Mouse (Mus musculus) adrenal gland, postnatal 10 days (tissue): ENCODE measurements around the gene Alg5. TPM values are rescaled to one million over a fixed set of nuclear protein-coding genes. Genes with fewer than 3 reads are reported as not detected.
"Not testable (repeated sequence)": the region's sequence is repeated elsewhere in the genome, so short reads cannot be mapped to it uniquely, and the experiment has no call there.

Experiments
- DNase-seq: peaks from one replicate; pipeline ENCODE4 v3.0.0; 2021; ENCODE audit warnings: mixed read lengths
- total RNA-seq, 2 experiments: library from RNA; stranded (reverse); gene quantifications; 2 replicates each; pipeline ENCODE4 v1.2.3; 2021

The Alg5 gene
- total RNA-seq, 2 experiments from 2014 or later: 35.2 TPM

DNA sequence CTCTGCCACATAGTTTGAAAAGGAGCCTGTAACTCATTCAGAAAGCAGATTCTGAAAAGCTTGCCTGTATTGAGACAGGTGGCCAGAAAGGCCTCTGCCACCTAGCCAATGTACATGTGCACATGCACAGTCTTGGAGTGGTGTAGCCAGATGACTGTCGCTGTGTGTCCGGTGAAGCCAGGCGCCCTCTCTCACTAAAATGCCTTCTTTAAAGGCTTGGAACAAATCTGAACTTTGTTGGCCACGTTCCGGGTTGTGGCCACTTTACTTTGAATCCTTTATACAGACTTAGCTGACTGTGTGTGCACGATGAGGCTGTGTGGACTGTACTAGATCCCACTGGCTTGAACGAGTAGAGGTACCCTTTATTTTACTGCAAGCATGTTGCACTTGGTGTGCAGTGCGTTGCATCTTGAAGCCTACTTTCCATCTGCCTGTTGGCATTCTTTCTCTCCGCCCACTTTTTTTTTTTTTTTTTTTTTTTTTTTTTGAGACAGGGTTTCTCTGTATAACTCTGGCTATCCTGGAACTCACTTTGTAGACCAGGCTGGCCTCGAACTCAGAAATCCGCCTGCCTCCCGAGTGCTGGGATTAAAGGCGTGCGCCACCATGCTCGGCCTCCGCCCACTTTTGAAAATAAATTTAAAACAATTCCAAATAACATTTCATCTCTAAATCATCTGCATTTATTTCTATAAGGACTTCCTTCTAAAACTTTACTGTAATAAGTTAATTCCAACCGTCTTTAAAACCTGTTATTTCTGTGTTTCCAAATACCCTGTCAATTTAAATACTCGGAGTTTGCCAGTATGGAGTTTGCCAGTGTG is 975 bp downstream of the Alg5 start:
- DNase-seq: peak; percentile 33

DNA sequence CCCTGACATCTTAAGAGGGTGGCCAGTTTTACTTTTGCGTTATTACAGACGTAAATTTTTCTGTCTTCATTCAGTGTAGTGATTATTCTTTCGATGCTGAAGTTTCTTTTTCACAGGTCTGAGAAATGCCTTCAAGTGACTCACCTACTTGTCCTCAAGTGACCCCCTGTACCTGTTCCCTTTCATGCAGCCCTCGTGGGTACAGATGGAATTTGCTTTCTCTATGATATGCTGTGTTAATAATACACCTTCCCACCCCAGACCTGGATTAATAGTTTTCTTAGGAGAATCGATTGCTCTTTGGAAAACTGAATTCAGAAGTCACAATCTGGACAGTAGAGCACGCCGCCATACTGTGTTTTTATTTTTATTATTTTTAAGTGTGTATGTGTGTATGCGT is 2.0 kb downstream of the Alg5 start:
- no peak for DNase-seq

DNA sequence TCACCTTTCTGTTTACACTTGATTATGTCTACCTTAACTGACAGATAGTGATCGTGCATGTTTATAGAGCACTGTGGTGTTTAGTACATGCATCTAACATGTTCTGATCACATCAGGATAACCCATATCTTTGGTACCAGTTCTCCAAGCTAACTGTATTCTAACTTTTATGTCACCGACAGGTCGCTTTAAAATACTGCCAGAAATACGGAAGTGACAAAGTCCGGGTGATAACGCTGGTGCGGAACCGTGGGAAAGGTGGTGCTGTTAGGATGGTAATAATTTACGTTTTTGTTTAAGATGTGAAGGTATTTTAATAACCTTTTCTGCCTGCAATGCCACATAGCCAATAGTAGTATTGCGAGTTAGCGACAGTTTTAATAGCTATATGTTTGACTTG is 6.6 kb downstream of the Alg5 start:
- DNase-seq: no peak

DNA sequence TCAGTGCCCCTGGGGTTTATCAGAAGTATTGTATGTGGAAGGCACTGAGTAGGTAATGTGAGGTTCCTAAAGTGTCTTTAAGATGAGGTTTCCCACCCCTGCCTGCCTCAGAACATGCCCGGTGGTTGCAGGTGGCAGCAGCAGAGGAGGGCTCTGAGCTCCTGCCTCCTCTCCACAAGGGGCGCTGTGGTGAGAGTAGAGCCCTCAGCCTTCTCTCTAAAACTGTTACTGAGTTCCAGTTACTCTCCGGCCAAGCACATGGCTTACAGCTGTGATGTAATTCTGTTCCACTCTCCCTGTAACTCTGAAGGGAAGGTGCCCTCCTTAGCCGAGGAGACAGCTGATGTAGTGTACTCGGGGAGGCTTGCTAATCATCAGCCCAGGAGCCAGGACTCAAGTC is 10.5 kb downstream of the Alg5 start:
- DNase-seq: peak; percentile 49

DNA sequence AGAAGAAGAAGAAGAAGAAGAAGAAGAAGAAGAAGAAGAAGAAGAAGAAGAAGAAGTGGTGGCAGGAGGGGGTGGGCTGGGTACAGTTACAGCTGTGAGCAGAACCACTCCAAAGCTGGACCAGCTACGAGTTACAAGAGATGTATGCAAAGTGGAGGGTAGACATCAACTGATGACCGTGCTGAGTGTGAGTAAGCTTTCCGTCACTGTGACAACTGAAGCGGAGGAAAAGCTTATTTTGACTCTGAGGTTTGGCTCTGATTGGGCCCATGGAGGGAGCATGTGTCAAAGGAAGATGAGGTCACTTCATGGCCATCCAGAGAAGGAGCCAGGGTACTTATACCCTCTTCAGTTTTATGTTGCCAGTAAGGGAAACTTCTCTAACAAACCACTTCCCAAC is 18.1 kb downstream of the Alg5 start:
- no peak for DNase-seq

DNA sequence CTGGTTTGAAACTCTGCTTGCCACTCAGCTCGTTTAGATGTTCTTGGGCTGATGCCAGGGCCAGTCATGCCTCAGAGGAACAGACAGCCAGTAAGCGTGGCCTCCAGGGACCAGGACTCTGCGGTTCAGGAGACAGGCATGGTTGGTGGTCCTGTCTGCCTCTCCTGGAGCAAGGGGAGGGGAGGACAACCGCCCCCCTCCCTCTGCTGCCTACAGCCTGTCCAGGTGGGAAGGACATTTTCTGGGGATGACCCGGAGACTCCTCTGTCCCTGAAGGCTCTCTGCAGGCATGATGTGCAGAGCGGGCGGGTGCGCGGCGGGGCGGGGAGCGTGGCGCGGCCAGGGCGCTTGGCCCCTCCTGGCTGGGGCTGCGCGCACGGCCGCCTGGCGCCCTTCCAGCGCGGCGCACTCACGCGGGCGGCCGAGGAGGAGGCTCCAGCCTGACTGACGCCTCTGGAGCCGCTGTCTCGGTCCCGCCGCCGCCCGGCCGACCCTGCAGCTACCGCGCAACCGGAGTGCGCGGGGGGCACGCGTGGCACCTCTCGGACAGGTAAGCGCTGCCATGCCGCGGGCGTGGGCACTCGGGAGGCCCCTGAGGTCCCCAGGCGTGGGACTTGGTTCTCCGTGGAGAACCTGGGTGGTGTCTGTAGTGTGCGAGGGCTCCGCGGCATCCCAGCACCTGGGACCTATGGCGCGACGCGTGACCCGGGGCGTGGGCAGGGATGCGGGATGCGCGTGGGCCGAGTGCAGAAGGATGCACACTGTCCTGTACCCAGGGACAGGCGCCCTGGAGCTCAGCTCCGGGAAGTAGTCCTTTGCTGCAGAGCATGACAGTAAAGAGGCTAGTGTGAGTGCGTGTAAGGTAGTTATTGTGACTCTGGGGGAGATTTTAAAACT is 20.1 kb downstream of the Alg5 start, which contains the start of gene Smad9:
Gene Smad9, plus strand, starts transcription at position 438 of the 897 bp plus-strand sequence.
- peak; percentile 87 for DNase-seq

DNA sequence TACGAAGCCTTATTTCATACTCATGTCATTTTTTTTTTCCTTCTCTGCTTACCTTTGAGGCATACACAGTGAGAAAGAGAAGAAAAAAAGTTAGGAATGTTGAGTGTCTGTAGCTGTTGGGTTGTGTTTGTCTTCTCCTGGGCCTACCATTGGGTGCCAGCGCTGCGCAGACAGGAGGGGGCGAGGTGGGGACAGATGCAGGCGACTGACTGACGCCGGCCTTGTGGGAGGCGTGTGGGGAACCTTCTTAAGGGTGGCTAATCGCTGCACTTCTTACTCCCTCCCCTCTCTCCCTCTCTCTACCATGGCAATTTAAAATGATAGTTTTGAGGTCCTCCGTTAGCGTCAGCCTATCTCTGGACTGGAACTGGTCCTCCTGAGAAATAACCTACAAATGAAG is 20.7 kb downstream of the Alg5 start:
- DNase-seq: peak; percentile 50

DNA sequence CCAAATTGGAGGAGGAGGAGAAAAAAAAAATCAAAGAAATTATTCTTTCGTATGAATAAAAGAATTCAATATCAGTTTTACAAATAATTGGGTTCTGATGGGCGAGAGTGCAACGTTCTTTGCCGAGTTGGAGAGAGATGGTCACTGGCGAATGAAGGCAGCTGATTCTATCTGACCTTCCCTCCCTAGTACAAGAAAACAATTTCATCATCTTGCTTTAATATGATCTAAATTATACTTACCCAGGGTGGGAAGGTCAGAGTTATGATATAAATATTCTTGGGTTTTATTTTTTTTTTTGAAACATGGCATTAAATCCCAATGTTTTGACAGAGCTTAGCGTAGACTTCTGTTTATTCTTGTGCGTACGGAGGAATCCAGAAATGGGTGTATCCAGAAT is 22.1 kb downstream of the Alg5 start:
- no peak for DNase-seq

DNA sequence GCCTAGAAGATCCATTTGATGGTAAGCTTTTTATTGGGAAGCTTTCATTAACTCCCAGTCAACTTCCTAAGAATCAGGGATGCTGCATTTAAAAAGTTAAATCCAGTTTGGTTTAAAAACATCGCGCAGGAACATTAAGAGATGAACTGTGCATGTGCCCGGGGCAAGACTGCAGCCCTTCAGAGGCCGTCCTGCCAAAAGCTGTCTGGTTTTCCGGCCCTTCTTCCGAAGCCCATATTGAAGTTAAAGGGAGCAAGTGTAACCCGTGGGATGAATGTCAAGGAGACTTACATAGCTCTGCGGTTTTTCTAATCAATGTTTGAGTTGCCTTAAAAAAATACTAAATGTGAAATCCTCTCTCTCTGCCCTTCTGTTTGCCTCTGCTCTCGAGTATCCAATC is 23.9 kb downstream of the Alg5 start:
- no peak for DNase-seq

DNA sequence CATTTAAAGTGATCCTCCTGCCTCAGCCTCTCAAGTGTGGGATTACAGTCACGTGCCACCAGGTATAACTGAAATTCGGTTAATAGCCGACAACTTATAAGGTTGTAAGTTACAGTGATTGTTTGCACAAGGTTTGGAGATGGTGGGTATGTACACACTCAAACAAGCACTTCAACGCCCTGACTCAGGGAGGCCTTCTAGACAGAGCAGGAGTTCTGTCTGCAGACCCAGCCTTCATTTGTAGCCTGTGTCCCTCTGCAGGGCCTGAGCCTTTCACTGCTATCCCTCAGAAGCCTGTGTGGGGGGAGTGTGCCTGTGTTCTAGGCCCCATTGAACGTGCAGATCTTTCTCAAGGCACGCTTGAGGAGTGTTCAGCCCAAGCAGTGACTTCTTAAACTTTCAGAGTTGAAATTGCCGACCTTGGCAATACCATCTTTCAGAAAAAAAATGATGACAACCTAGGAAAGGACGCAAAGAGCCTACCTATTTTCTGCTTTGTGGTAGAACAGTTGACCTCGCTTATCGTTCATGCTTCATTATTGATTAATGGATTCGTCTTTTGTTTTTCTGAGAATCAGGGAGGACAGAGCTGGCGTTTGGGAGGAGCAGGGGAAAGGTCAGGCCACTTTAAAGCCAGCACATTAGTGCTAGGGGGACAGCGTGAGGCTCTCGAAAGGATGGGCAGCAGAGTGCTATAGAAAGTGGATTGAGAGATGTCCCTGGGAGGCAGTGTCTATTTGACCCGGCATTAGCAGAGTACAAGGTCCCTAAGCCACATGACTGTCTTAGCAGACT is 25.2 kb downstream of the Alg5 start:
- DNase-seq: no peak

DNA sequence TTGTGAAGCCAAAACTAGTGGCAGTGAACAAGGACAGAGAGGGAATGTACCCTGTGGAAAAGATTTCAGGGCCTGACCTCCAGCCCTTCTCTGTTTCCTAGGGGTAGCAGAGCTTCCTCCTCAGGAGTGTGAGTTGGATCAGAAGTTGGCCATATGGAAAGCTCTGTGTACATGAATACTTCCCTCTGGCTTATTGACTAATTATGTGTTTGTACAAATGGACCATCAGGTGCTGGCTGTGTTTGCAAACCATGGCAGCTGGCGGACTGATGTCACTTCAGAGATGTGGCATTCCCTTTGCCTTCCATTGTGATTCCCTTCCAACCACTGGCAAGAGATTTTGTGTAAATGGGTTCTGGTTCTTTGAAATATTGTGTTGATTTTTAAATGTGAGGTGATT is 25.9 kb downstream of the Alg5 start:
- DNase-seq: no peak

DNA sequence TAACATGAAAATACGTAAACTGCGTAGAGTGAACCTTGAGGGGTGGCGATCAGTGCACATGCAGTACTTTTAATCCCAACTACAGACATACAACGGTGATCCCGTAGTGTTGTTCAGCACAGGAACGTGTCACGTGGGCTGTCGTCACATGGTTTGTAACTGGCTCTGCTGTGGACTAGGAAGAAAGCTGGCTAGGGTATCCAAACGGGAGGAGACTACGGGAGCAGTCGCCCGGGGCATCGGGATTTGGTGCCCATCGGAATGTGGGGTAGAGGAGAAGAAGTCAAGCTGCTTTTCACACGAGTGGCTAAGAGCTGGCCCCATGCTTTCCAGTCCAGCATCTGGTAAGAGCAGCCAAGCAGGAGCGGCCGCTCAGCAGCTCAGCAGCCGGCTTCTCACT is 29.1 kb downstream of the Alg5 start:
- peak; percentile 38 for DNase-seq

DNA sequence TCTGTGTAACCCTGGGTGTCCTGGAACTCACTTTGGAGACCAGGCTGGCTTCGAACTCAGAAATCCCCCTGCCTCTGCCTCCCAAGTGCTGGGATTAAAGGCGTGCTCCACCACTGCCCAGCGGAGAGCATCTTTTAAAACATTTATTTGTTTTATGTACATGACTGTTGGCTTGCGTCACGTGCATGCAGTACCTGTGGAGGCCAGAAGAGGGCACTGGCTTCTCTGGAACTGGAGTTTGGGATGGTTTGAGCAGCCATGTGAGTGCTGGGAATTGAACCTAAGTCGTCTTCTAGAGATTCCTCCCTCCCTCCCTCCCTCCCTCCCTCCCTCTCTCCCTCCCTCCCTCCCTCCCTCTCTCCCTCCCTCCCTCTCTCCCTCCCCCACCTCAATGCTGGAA is 30.2 kb downstream of the Alg5 start:
- not testable (repeated sequence) for DNase-seq

DNA sequence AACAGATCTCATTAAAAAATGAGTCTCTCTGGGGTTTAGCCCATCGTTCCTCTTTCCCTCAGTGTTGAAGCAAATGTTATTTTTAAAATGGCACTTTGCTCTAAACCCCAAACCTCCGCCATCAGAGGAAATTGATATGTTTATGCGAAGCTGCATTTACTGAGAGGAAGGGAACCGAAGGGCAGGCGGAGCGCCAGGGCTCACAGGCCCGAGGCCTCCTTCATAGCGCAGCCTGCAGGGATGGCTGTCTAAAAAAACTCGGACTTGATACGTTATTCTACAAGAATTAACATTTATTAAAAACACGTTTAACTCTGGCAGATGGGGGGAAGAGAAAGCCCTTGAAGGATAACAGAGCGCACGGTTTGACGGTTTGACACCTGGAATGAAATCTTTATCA is 30.7 kb downstream of the Alg5 start:
- DNase-seq: no peak

DNA sequence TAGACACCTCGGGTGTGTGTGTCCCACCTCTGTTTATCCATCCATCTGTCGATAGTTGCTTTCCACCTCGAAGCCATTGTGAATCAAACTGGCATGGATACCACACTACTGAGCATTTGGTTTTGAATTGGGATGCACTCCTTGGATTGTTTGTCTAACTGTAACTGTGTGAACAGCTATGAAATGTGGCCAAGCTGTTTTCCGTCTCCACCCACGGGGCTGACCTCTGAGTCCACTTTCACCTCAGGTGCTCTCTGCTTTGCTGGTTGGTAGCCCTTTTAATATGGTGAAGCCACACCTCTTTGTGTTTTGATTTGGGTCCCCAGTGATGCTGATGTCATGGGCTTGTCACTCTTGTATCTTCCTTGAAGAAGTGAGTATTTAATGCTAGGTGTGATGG is 31.5 kb downstream of the Alg5 start:
- no peak for DNase-seq

DNA sequence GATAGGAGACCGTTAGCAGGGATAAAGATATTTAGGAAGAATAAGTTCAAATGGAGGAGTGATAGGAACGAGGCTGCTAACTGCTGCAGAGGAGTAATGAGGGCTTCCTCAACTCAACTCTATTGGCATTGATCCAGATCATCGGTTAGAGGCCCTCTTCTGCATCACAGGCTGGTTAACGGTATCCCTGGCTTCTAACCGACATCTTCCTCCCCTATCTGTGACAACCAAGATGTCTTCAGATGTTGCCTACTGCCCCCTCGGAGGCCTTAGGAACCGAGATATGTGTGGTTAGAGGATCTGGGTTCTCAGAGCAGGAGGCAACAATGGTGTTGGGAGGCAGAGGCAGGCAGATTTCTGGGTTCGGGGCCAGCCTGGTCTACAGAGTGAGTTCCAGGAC is 33.3 kb downstream of the Alg5 start:
- no peak for DNase-seq

DNA sequence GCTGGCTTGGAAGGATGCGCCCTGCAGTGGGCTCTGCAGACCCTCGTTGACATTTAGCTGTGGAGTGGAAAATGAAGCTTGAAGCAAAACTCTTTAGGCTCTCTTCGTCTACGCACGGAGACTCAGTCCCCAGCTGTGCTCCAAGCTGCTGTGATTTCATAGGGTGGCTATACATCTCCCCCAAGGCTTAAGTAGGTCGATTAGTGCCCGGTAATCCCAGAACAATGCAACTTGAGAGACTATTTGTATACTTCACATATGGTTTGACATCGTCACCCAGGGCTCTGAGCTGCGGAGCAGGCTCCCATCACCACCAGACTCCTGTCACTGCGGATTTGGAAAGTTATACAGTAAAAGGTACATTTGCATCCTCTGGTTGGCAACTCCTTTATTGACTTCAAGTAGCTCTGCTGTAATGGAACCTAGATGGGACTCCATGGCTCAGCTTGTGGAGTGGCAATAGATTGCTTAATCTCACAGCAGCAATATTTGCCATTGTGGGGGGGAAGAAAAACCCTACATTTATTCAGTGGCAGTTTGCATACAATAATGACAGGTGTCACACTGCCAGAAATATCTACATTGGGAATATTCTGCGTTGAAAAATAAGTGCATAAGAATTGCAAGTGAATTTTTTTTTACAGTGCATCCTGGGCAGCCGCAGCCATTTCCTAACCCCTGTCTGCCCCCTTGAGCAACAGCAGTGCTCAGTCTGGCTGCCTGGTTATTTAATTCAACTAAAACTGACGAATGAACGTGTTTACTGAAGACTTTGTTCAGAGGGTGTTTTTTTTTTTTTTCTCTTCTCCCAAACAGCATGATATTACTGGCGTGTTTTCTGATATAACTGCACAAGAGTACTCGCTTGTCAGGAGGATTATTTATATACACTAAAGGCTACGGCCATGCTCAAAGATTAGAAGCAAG is 34.3 kb downstream of the Alg5 start:
- DNase-seq: no peak

DNA sequence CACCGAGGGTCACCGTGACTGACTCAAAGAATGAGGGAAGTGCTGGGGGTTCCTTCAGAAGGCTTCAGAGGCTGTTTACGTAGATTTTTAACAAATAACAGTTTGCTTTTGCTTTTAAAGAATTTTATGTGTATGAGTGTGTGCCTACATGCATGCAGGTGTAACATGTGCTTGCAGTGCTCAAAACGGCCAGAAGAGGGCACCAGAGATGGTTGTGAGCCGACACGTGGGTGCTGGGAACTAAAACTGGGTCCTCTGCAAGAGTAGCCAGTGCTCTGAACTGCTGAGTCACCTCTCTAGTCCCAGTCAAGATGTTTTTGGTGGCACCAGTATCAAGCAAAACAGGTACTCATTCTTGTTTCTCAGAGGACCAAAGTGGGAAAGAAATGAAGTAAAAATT is 38.3 kb downstream of the Alg5 start:
- DNase-seq: no peak

DNA sequence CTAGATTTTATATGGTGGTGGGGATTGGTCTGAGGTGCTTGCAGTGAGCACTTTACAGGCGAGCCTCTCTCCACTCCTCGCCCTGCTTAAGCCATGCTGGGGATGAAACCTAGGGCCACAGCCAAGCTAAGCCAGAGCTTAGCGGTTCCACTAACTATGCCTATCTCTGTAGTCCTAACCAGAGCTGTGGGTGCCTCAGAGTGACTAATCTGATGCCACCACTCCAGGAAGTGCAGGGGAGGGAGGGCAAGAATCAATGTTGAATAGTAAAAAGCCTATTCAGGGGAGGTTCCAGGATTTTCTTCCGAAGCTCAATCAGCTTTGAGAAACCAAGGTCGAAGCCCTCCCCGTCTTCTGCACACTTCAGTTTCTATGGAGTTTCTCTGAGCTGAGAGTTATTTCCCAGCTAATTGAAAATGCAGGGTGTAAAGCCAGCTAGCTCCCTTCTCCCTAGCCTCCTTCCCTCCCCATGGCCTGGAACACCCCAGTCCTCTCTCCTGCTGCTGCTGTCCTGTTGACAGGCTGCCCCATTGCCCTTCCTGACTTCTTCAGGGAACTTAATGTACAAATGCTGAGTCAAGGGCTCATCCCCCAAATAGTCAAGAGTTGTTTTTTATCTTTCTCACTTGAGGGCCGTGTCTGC is 40.8 kb downstream of the Alg5 start:
- no peak for DNase-seq

DNA sequence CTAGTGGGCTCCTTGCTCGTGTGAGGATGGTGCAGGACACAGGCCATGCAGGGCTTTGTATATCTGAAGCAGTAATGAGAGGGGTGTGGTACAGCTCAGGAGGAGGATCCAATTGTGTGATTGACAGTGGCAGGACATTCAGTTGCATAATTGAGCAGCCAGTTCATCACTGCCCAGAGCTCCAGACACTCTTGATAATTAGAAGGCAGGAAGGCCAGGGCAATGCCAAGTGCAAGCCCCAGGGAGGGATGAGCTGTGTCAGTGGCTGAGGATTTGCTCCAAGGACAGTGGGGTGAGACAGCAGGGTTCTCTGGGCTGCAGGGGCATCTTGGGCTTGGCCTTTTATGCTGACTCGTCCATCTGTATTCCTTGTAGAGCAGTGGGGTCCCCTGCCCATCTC is 55.3 kb downstream of the Alg5 start:
- no peak for DNase-seq
